Mouse (Mus musculus): ENCODE results near the gene Mpi. TPM values are rescaled to one million over a fixed set of nuclear protein-coding genes. Genes with fewer than 3 reads are reported as not detected.
A peak's percentile ranks its signal among the peaks of the same experiment; 100 is the strongest.

The Mpi gene
- polyA plus RNA-seq, 1 experiment from 2014 or later, result 22.8 TPM

GRCm38 (mm10) chr9:57502911-57503621 lies 49.5 kb downstream of the Mpi start:
- Histone ChIP-seq H3K9me3 (ENCODE audit: control insufficient read depth) (no peaks in the 10 kb centered on the region), H3K4me2 (replicated peaks; ENCODE audit: low read depth) (peak overlapping the region; percentile 83), H3K4me3 (ENCODE audit: low read depth, low read length) (peak overlapping the region; percentile 45), H3K36me3 (ENCODE audit: control insufficient read depth, insufficient read depth) (no peaks in the 10 kb centered on the region), H3K27ac (ENCODE audit: low read depth, low read length) (no peak overlapping the region), H3K27me3 (replicated peaks; ENCODE audit: control insufficient read depth, insufficient read depth, low read length) (peaks cover 52% of the 10 kb centered on the region), H3K9ac (ENCODE audit: low read depth, low read length) (no peak overlapping the region), H3K4me1 (replicated peaks; ENCODE audit: control insufficient read depth, insufficient read depth, low read length) (no peaks in the 10 kb centered on the region)
- ATAC-seq, result no peak
- no peak for TF ChIP-seq CTCF (IDR thresholded peaks at IDR 0.05; ENCODE audit: low read depth)
- WGBS, result 7% methylated on average over 23 of the region's 23 CpGs

GRCm38 (mm10) chr9:57501861-57502260 lies 50.7 kb downstream of the Mpi start:
- Histone ChIP-seq H3K9me3 (ENCODE audit: control insufficient read depth) (no peaks in the 10 kb centered on the region), H3K27ac (ENCODE audit: low read depth, low read length) (no peak overlapping the region), H3K27me3 (replicated peaks; ENCODE audit: control insufficient read depth, insufficient read depth, low read length) (peaks cover 52% of the 10 kb centered on the region), H3K36me3 (ENCODE audit: control insufficient read depth, insufficient read depth) (no peaks in the 10 kb centered on the region), H3K4me2 (replicated peaks; ENCODE audit: low read depth) (no peak overlapping the region; the same call in 1 of the 2 replicates), H3K4me1 (replicated peaks; ENCODE audit: control insufficient read depth, insufficient read depth, low read length) (no peaks in the 10 kb centered on the region), H3K9ac (ENCODE audit: low read depth, low read length) (no peak overlapping the region), H3K4me3 (ENCODE audit: low read depth, low read length) (no peak overlapping the region)
- TF ChIP-seq CTCF (IDR thresholded peaks at IDR 0.05; ENCODE audit: low read depth), result no peak
- WGBS, result 14% methylated on average over 20 of the region's 20 CpGs
- ATAC-seq, result no peak

- no peaks in the 10 kb centered on the region for H3K36me3 ChIP-seq (ENCODE audit: control insufficient read depth, insufficient read depth)
- peaks cover 50% of the 10 kb centered on the region for H3K27me3 ChIP-seq (replicated peaks; ENCODE audit: control insufficient read depth, insufficient read depth, low read length)
- H3K9ac ChIP-seq (ENCODE audit: low read depth, low read length), result no peak overlapping the region
- no peak overlapping the region; the same call in 1 of the 2 replicates for H3K4me2 ChIP-seq (replicated peaks; ENCODE audit: low read depth)
- no peaks in the 10 kb centered on the region for H3K9me3 ChIP-seq (ENCODE audit: control insufficient read depth)
- no peak for TF ChIP-seq CTCF (IDR thresholded peaks at IDR 0.05; ENCODE audit: low read depth)
- 22% methylated on average over 13 of the region's 13 CpGs for WGBS
- no peak overlapping the region for H3K4me3 ChIP-seq (ENCODE audit: low read depth, low read length)
- no peak overlapping the region for H3K27ac ChIP-seq (ENCODE audit: low read depth, low read length)
- ATAC-seq, result no peak
- H3K4me1 ChIP-seq (replicated peaks; ENCODE audit: control insufficient read depth, insufficient read depth, low read length), result no peaks in the 10 kb centered on the region
Observed at GRCm38 (mm10) chr9:57501452-57501851, 51.1 kb downstream of the Mpi start.

DNA sequence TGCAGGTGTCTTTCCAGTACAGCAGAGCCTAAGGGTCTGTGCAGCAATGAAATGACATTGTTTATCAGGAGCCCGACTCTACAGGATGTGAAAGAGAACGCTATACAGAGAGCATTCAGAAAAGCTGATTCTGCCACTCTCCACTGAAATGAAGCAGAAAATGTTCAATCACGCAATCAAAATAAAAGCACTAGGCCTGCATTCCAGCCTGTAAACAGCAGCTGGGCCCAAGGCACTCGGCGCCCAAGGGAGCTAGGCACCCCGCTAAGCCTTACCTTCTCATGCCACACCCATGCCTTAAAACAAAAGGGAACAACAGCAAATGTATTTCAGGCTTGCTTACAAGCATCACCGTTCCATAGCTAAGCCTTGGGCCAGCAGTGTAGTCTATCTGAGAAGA lies 54.0 kb downstream of the Mpi start:
- no peak overlapping the region for H3K27ac ChIP-seq (ENCODE audit: low read depth, low read length)
- no peaks in the 10 kb centered on the region for H3K36me3 ChIP-seq (ENCODE audit: control insufficient read depth, insufficient read depth)
- no peak overlapping the region for H3K4me2 ChIP-seq (replicated peaks; ENCODE audit: low read depth)
- H3K9ac ChIP-seq (ENCODE audit: low read depth, low read length), result no peak overlapping the region
- H3K27me3 ChIP-seq (replicated peaks; ENCODE audit: control insufficient read depth, insufficient read depth, low read length), result peaks cover 32% of the 10 kb centered on the region
- no peaks in the 10 kb centered on the region for H3K9me3 ChIP-seq (ENCODE audit: control insufficient read depth)
- no peak overlapping the region for H3K4me3 ChIP-seq (ENCODE audit: low read depth, low read length)
- WGBS, result 65% methylated on average over 7 of the region's 7 CpGs
- ATAC-seq, result no peak
- TF ChIP-seq CTCF (IDR thresholded peaks at IDR 0.05; ENCODE audit: low read depth), result no peak
- no peaks in the 10 kb centered on the region for H3K4me1 ChIP-seq (replicated peaks; ENCODE audit: control insufficient read depth, insufficient read depth, low read length)

DNA sequence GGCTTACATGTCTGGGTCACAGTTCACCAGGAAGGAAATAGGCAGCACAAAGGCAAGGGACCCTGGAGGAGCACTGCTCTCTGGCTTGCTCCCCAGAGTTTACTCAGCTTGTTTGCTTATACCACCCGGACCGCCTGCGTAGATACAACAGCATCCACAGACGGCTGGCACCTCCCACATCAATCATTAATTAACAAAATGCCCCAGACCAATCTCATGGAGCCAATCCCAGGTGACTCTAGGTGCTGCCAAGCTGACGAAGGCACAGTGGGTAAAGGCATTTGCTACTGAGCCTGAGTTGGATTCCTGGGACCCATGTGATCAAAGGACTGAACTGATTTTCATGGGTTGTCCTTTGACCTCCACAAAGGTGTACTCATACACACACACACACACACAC lies 55.3 kb downstream of the Mpi start:
- H3K27me3 ChIP-seq (replicated peaks; ENCODE audit: control insufficient read depth, insufficient read depth, low read length), result peaks cover 20% of the 10 kb centered on the region
- H3K4me1 ChIP-seq (replicated peaks; ENCODE audit: control insufficient read depth, insufficient read depth, low read length), result no peaks in the 10 kb centered on the region
- no peak overlapping the region for H3K27ac ChIP-seq (ENCODE audit: low read depth, low read length)
- ATAC-seq, result no peak
- H3K36me3 ChIP-seq (ENCODE audit: control insufficient read depth, insufficient read depth), result no peaks in the 10 kb centered on the region
- no peak overlapping the region for H3K9ac ChIP-seq (ENCODE audit: low read depth, low read length)
- H3K9me3 ChIP-seq (ENCODE audit: control insufficient read depth), result no peaks in the 10 kb centered on the region
- H3K4me3 ChIP-seq (ENCODE audit: low read depth, low read length), result no peak overlapping the region
- no peak overlapping the region for H3K4me2 ChIP-seq (replicated peaks; ENCODE audit: low read depth)
- TF ChIP-seq CTCF (IDR thresholded peaks at IDR 0.05; ENCODE audit: low read depth), result no peak
- WGBS, result 41% methylated on average over 5 of the region's 5 CpGs

DNA sequence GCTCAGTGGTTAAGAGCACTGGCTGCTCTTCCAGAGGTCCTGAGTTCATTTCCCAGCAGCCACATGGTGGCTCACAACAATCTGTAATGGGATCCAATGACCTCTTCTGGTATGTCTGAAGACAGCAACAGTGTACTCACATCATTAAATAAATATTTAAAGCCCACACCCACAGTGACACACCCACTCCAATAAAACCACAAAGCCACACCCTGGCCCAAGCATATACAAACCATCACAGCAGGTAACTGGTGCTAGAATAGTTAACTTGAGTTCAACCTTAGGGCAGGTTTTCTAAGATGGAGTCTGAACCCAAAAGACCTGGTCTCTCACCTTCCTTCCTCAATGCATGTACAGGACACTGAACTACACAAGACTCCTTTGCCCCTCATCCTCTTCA lies 57.6 kb downstream of the Mpi start:
- TF ChIP-seq CTCF (IDR thresholded peaks at IDR 0.05; ENCODE audit: low read depth), result no peak
- Histone ChIP-seq H3K4me2 (replicated peaks; ENCODE audit: low read depth) (no peak overlapping the region), H3K9me3 (ENCODE audit: control insufficient read depth) (no peaks in the 10 kb centered on the region), H3K27ac (ENCODE audit: low read depth, low read length) (no peak overlapping the region), H3K4me3 (ENCODE audit: low read depth, low read length) (no peak overlapping the region), H3K27me3 (replicated peaks; ENCODE audit: control insufficient read depth, insufficient read depth, low read length) (no peaks in the 10 kb centered on the region), H3K4me1 (replicated peaks; ENCODE audit: control insufficient read depth, insufficient read depth, low read length) (no peaks in the 10 kb centered on the region), H3K9ac (ENCODE audit: low read depth, low read length) (no peak overlapping the region), H3K36me3 (ENCODE audit: control insufficient read depth, insufficient read depth) (no peaks in the 10 kb centered on the region)
- ATAC-seq, result no peak

Other genes starting within 250 kb of the Mpi start
- 17.3 and 18.8 TPM in 2 replicates for gene Ppcdc, start 112.6 kb downstream of the Mpi start, polyA plus RNA-seq (2015; fragmentation: Nextera tagmentation; extraction: Ambion mirVana)
- 15.9 and 16.8 TPM in 2 replicates for gene Scamp5, start 84.7 kb downstream of the Mpi start, polyA plus RNA-seq (2015; fragmentation: Nextera tagmentation; extraction: Ambion mirVana)
- 3.2 and 4.8 TPM in 2 replicates for gene Rpp25, start 48.7 kb downstream of the Mpi start, polyA plus RNA-seq (2015; fragmentation: Nextera tagmentation; extraction: Ambion mirVana)
- gene Cox5a, start 31.5 kb downstream of the Mpi start, polyA plus RNA-seq (2015; fragmentation: Nextera tagmentation; extraction: Ambion mirVana), result 1,449 and 1,523 TPM in 2 replicates
- 6.9 and 7.8 TPM in 2 replicates for gene Fam219b, start 15.2 kb downstream of the Mpi start, polyA plus RNA-seq (2015; fragmentation: Nextera tagmentation; extraction: Ambion mirVana)
- gene Scamp2, start 8.2 kb upstream of the Mpi start, polyA plus RNA-seq (2015; fragmentation: Nextera tagmentation; extraction: Ambion mirVana), result 90.2 and 92.3 TPM in 2 replicates
- 8.3 and 10.3 TPM in 2 replicates for gene Ulk3, start 36.7 kb upstream of the Mpi start, polyA plus RNA-seq (2015; fragmentation: Nextera tagmentation; extraction: Ambion mirVana)
- gene Cplx3, start 53.5 kb upstream of the Mpi start, polyA plus RNA-seq (2015; fragmentation: Nextera tagmentation; extraction: Ambion mirVana), result not detected in 2 replicates
- not detected in 2 replicates for gene Lman1l, start 68.0 kb upstream of the Mpi start, polyA plus RNA-seq (2015; fragmentation: Nextera tagmentation; extraction: Ambion mirVana)
- gene Csk, start 100.9 kb upstream of the Mpi start, polyA plus RNA-seq (2015; fragmentation: Nextera tagmentation; extraction: Ambion mirVana), result 18.7 and 21.9 TPM in 2 replicates
- not detected in 2 replicates for gene Cyp1a2, start 130.9 kb upstream of the Mpi start, polyA plus RNA-seq (2015; fragmentation: Nextera tagmentation; extraction: Ambion mirVana)
- 0.05 and 0.09 TPM in 2 replicates for gene Cyp1a1, start 135.2 kb upstream of the Mpi start, polyA plus RNA-seq (2015; fragmentation: Nextera tagmentation; extraction: Ambion mirVana)
- gene Edc3, start 155.8 kb upstream of the Mpi start, polyA plus RNA-seq (2015; fragmentation: Nextera tagmentation; extraction: Ambion mirVana), result 12.3 and 14.2 TPM in 2 replicates
- 26.7 and 27.4 TPM in 2 replicates for gene Clk3, start 213.1 kb upstream of the Mpi start, polyA plus RNA-seq (2015; fragmentation: Nextera tagmentation; extraction: Ambion mirVana)